Mouse (Mus musculus): ENCODE results near the gene Suclg2.
A peak's percentile ranks its signal among the peaks of the same experiment; 100 is the strongest.
"Not testable (repeated sequence)": the region's sequence is repeated elsewhere in the genome, so short reads cannot be mapped to it uniquely, and the experiment has no call there.

Suclg2 gene

DNA sequence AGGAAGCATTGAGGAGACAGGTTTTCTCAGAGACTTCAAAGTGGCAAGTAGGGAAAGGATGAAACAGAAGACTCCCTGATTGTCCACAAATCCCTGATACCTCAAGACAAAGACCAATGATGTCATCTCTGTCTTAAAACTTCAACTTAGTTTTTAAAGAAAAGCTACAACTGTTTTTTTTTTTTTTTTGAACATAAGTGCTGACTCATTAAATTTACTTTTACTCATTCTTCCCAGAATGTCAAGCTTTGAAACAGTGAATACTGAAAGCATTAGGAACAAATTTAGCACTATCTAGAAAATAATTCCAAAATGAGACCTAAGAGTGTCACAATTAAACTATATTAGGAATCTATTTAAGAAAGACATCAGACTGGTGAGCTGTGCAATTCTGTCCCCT is 98.8 kb downstream of the Suclg2 start:
- DNase-seq (ENCODE audit: low spot score): no peak

DNA sequence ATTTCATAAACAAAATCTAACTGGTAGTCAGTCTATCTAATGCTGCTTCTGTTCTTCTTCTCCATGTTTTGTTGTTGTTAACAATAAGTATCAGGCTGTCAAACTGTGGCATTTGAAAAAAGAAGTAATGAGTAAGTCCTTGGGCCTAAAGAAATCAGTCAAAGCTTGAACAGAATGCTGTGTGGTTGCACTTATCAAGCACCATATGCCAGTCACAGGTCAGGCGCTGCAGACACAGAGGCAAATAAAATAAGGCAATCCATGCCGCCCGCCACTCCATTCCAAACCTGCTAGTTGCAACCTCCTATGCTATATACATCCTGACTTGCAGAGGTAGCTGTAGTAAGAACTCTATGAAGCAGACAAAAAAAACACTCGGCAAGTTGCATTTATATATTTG is 100.2 kb downstream of the Suclg2 start:
- no peak for DNase-seq (ENCODE audit: low spot score)

DNA sequence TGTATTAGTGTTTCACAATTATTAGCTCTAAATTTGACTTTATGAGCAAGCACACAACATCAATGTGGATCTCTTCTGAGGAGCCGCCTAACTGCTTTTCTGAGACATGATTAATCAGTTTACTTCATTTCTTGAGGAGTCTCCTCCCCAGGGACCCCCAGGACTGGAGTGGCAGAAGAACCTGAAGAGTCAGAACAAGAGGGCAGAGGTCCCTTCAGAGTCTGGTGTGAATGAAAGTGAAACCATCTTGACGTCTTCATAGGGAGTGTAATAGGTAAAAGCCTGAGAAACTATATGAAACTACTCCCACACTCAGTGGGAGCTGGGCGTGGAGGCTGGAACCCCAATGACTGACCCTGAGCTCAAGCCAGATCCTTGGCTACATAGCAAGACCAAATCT is 105.4 kb downstream of the Suclg2 start:
- DNase-seq (ENCODE audit: low spot score): no peak

DNA sequence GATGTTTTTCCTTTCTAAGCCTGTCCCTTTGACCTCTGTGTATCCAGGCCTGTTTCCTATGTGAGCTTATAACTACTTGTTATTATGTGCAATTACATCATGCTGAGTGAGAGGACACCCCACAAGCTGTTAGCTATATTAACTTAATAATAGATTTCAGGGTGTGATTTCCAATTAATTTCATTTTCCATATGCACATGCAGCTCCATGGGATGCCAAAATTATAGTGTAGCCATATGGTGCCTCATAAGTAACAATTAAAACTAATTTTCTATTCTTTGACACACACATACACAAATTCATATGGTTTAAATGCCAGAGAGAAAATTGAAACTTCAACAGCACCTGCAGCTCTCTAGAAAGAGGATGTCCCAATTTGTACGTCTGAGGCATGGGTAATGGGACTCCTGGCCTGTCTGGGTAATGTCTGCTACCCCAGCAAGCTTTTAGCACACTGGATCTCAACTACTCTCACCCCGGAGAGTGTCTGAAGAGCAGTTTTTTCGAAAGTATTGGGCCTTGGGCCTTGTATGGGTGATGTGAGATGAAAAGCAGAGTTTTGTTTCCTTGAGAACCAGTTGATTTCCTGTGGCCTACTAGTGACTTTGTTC is 106.1 kb downstream of the Suclg2 start:
- no peak for DNase-seq (ENCODE audit: low spot score)

DNA sequence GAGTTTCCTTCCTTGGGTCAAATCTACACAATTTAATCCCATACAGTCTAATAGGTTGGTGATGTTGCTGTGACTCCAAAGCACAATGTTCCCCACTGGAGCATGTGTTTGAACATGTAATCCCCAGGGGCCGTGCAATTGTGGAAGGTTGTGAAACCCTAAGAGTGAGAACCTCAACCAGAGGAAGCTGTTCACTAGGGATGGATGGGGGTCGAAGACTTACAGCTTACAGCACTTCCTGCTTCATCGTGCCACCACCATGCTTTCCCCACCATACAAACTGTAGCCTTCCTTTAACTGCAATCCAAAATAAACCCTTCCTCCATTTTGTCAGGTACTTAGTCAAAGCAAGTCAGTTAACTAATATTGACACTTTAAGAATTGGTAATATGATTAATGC is 107.5 kb downstream of the Suclg2 start:
- DNase-seq (ENCODE audit: low spot score): no peak

DNA sequence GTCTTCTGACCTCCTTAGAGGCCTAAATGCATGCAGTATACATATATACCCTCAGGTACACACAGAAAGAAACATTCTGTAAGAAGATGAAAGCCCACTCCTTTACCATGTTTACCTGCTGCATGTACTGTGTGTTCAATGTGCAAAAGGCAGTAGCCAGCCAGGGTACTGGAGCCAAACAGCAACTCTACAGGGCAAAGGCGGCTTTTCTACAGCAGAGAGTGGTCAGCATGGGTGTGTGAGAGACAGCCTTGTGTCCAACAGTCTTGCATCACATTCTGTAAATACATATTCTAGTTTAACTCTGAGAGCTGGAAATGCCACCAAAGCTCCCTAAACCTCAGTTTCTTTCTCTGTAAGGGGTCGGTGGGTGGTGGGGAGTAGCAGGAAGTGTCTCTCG is 110.5 kb downstream of the Suclg2 start:
- DNase-seq (ENCODE audit: low spot score): no peak

DNA sequence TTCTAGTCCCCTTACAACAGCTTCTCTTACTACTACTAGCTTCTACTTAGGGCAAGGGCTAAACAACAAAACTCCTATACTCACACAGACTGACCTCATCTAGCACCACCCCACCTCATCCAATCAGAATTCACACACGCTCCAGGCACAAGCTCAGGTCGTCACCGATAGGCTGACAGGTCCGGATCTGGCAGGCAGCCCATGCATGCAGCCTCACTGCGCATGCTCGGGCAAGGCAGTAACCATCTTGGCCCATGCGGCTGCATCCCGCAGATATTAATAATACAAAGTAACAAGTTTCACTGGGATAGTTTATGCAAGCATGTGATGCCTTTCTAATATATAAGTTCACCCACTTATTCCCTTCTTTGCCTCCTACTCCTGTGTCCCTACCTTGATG is 117.9 kb downstream of the Suclg2 start:
- DNase-seq (ENCODE audit: low spot score): not testable (repeated sequence)

DNA sequence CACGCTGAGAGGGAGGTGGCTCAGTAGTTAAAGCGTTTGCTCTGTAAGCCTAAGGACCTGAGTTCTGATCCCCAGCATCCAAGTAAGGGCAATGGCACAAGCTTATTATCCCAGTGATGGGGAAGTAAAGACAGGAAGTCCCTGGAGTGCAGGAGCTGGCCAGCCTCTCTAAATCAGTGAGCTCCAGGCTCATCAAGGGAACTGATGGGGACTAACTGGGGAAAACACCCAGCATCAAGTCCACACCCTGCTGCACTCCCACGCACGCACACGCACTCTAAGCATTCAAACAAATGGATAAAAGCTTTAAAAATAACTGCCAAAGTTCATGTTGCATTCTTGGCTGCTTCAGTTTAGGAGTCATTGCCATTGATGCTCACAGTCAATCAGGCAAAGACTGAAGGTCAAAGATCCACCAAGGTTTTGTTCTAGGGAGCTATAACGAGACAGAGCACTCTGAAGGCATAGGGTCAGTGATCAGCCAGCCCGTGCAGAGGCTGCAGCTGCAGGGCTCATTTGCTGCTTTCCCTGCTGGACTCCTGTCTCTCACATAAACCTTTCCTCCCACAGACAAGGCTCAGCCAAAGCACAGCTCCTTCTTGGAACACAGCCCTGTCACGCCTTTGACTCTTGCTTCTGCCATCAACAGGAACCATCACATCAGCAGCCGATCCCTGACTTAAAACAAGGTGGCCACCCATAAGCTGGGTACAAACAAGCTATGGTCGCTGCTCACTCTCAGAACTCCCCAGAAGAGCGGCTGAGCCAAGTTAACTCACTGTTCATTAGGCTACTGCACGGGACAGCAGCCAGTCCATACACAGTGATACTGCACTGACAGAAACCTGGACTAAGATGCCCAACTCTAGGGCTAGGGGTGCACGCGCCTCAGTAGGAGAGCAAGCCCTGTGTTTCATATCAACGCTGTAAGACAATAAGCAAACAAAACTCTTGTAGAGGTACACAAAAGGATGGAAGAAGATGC is 121.5 kb downstream of the Suclg2 start:
- DNase-seq (ENCODE audit: low spot score): no peak

DNA sequence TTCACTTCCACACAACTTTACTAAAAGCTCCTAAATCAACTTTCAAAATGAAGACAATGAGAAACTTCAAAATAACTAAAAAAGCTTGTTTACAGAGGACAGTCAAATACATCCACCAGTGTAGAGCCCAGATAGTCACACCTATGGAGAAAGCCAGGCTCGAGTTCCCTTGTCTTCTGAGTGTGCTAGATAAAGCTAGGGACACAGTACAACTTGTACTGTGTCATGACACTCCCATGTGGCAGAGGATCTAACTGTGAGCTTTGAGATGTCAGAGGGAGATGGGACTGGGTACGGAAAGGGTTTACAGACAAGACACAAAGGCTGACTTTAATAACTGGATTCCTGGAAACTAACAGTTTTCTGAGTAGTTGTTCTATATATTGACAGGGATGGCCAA is 122.7 kb downstream of the Suclg2 start:
- DNase-seq (ENCODE audit: low spot score): no peak

DNA sequence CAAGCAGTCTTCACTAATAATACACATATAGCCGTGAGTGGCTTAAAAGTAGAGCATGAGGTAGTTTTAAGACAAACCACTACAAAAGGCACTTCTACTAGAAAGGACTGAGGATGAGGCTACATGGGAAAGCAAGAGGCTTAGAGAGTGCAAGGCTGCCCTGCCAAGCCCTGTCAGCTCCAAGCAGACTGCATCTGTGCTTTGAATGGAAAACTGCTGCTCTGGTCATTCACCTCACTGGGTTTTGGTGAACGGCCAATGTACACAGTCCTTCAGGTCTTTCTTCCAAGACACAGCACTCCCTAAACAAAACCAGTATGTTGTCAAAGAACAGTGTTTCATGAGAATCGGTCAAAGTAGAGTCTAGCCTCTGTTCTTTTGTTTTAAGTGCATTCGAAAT is 124.4 kb downstream of the Suclg2 start:
- no peak for DNase-seq (ENCODE audit: low spot score)

DNA sequence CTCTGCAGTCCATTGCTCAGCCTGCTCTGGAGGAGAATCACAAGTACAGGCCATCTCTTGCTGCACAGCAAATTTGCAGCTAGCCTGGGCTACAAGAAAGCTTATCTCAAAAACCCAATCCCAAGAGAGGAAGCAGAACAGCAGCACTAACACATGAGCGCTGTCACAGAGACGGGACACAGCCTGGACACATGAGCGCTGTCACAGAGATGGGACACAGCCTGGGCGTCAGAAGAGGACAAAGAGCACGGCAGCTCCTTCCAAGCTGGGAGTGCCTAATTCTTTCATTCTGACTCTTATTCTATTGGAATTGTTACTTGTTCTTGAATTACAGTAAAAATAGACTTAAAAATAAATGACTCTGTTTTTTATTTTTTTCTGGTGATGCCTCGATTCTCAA is 126.2 kb downstream of the Suclg2 start:
- DNase-seq (ENCODE audit: low spot score): no peak

DNA sequence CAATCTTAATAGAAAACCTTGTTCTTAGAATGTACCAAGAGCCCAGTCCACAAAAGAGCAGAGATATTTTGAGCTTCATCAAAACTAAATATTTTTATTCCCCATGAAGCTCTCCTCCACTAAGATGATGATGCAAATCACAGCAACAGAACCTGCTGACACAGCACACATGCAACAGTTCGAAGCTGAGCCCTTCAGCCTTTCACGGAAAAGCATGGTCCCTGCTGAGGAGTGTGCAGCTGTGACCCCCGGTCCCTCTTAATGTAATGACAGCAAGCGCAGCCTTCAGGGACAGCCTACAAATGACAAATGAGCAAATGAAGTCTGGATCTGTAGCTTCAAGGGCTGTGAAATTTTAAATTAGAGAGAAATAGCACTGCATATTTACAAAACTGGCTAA is 128.1 kb downstream of the Suclg2 start:
- peak; percentile 32 for DNase-seq (ENCODE audit: low spot score)

DNA sequence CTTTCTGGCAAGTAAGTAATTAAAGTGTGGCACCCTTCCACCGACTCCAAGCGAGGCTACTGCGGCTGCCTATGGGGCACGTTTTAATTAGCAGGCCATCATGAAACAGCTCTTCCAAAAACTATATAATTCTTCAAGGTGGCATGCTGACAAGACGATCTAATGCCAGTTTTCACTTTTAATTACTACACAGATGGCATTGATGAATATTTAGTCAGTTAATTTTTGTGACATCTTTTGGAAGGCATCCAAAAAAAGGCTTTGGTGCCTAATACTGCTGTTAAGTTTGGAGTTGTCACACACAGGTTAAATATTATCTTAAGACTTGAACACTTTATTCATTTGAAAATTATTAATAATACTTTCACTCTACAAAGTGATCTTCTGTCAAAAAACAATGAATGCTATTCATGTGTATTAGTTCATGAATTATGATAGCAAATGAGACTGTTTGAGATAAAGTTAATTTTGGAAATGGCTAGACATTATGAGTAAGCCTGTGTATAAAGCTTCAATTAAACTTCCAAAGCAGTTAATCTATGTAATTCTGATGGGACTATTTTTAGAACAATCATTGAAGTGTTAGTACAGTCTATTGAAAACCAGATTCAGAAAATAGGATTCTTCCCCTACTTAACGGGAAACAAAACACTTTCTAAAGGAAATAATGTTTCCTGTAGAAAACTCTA is 131.3 kb downstream of the Suclg2 start:
- DNase-seq (ENCODE audit: low spot score): no peak

DNA sequence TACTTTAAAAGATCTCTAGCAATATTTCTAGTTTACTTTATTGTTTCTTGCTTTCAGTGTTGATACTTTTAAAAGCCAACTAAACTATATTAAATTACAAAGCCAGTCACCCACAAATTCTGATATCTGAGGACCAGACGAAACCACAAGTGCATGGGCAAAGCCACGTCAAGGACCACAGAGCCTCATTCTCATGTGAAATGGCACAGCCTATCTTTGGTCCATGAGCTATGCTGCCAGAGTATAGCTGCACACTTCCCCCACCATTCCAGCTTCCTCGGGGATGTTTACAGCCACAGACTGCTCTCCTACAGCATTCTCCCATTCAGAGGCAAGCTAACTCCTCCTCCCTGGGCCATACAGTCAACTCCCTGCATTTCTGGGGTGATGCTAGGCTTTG is 136.7 kb downstream of the Suclg2 start:
- DNase-seq (ENCODE audit: low spot score): no peak

DNA sequence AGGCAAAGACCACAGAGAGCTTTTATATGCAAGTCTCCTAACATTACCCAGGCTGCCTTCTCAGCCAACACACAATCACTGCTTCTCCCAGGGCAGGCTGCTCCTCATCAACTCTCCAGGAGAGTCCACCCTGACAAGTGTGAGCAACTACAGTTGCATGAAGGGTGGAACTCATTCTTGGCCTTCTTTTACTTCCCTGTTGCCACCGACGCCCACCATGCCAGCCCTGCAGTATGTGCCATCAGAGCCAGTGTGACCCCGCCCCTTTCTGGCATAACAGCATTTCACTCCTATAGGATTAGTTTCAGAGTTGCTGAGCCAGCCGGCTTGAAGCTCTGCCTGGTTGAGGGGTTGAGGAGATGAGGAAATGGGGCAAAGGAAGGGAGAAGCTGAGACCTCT is 138.8 kb downstream of the Suclg2 start:
- no peak for DNase-seq (ENCODE audit: low spot score)

DNA sequence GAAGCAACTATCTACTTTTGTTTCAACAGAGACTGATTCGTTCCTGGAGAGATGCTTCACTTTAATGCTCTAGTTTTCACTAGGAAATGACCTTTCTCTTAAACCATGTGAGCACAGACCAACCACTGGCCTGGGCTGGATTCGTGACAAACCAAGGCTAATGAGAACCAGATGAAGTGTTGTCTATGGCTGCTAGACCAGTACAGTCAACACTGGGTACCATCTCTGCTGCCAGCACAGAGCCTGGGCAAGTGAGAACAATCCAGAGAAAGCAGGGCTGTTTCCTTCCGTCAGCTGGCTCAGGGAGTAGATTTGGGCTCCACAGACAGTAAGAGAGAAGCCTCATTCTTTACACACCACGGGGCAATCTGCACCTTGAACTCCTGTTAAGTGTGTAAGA is 143.1 kb downstream of the Suclg2 start:
- DNase-seq (ENCODE audit: low spot score): peak; percentile 68

DNA sequence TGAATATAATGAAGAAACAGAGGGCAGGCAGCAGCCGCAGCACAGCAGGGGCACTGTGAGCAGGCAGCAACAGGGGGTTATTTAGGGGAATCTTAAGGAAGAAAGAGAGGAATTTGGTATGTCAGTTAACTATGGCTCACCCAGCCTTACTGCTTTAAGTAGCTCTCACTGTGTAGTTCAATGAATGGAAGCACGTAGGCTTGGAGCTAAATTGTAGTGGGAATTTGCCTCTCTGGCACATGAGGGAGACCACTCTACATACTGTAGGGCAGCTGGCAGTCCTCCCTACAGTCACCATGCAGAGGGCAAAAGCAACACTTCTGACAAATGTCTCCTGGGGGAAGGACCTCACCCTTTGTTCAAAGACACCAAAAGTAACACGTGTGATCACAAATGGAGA is 143.7 kb downstream of the Suclg2 start:
- DNase-seq (ENCODE audit: low spot score): peak; percentile 36

DNA sequence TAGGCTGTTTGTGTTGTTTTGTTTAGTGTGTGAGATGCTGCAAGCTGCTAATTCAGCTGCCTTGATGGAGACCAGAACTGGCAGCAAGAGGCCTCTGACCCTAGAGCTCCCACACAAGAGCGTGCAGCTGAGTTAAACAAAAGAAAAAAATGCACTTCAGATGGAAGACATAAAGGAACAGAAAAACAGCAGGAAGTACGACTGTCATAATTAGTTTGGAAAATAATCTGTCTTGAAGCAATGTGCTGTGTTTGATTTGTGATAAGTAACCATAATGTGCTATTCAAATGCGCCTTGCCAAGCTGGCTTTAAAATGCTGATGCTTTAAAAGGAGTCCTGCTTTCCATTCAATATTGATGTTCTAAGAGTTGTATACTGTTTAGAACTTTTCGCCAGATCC is 144.2 kb downstream of the Suclg2 start:
- peak; percentile 56 for DNase-seq (ENCODE audit: low spot score)

DNA sequence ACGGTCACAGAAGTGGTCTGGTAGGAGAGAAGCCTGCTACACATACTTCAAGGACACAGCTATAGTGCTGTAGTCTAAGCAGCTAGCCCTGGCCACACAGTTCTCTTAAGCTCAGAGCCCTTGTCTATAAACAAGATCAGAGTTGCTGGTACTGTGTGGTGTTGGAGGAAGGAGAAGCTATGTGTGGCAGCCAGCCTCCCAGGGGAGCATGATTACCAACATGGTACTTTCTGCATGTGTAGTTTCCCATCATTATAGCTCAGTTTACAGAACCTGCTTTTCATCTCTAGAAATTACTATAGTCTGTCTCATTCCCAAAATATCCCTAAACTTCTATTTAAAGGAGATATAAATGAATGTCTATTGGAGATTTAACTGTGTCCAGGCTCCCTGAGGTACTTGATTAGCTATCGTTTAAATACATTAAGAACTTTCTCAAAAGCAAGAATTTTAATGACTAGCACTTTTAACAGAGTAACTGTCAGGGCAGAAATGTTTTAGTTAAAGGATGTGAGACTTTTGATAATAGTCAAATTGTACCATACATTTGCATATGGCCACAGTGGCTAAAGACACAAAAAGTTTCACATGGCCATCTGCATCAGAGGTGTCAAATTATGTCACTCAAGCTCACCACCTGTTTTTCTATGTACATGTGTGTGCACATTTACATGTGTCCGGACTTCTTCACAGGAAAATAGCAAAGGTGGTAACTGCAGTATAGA is 145.4 kb downstream of the Suclg2 start:
- no peak for DNase-seq (ENCODE audit: low spot score)

DNA sequence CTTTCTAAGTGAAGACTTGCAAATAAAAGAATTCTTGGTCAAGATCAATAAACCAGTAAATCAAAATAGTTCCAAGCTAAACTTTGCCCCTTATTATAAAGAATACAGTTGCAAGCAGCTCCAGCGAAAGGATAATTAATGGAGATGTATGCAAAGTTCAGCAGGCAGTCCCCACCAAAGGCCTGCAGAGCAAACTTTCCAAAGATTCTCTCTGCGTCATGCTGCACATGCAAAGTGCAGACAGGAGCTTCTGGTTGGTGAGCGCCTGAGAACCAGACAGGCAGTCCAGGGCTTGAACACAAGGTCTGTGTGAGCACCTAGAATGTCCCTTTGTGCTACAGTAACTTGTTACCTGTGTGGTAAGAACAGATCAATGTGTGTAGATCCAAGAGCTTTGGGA is 147.0 kb downstream of the Suclg2 start:
- no peak for DNase-seq (ENCODE audit: low spot score)

DNA sequence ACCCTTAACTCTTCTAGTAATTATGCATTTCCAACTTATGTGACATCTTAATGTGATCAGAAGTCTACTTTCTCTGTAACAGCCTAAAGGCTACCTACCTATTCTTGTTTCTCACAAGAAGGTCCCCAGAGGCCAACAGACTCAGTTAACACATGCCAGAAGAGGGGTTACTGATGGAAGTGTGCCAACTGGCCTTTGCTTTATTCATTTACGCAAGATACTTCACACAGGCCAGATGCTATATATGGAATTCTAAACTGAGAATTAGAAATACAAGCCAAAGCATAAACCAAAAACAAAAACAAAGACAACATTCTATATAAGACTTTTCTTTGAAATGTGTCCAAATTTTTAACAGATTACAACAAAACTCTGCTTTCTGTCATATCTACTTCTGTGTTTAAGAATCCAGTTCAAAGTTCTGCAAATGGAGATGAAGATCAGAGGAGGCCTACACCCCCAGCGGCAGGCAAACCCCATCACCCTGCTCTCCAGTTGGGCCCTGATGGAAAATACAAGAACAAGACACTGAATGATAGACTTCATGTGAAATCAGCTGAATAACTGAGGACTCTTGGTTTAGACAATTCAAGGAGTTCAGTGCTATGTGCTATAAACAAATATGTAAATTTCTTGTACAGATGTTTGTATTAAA is 155.1 kb downstream of the Suclg2 start:
- no peak for DNase-seq (ENCODE audit: low spot score)

DNA sequence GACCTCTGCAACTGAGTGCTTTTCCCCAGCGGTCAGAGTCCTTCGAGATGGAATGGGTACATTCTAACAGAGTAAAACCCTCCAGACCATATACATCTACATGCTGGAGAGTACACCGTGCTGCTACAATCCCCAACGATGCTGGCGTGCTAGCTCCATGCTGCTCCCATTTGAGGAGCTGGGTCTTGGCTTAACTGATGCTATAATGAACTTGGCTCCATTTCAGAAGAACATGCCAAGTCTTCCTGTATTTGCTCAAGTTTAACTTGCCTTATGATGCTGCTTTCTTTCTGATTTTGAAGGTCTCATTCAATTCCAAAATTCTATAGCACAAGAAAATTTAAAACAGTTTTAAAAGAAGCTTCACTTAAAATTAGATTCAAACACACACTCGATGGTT is 162.3 kb downstream of the Suclg2 start:
- DNase-seq (ENCODE audit: low spot score): no peak

Measured in embryo, embryonic 10.5 days (tissue).